Mouse (Mus musculus) brown adipose tissue, adult 24 weeks (tissue): Measurements from ENCODE around the gene Zfp512b. TPM values are rescaled to one million over a fixed set of nuclear protein-coding genes. Genes with fewer than 3 reads are reported as not detected.

Source experiments
- H3K27ac ChIP-seq: fragments of 200-500 bp; replicated peaks from 2 replicates; pipeline ENCODE4 v1.5.1; 2012; ENCODE audit warnings: low read depth, mild to moderate bottlenecking, low read length
- H3K4me1 ChIP-seq: fragments of 200-500 bp; 2 replicates; pipeline ENCODE4 v1.6.1; 2012; ENCODE audit warnings: low read length, mixed read lengths; ENCODE audit not compliant: control insufficient read depth, insufficient read depth, insufficient read length
- H3K4me3 ChIP-seq: fragments of 200-500 bp; 2 replicates; pipeline ENCODE4 v1.5.1; 2012; ENCODE audit warnings: low read depth, mild to moderate bottlenecking, low read length, moderate library complexity; ENCODE audit not compliant: insufficient read depth
- polyA plus RNA-seq: library from polyadenylated mRNA; stranded (reverse); fragments of >200 nt; gene quantifications from 2 replicates; pipeline ENCODE4 v1.2.4, GENCODE M21; 2012; ENCODE audit not compliant: missing spikeins, insufficient read depth, insufficient read length

The Zfp512b gene
- polyA plus RNA-seq, 1 experiment, result 5.1 TPM

- Histone ChIP-seq H3K4me1 (peaks cover 10% of the 10 kb centered on the region), H3K27ac (0 out of 2 replicates have a peak overlapping the region, but pooled peaks have one; percentile 16), H3K4me3 (no peak overlapping the region)
Observed at GRCm38 (mm10) chr2:181536410-181536809, 56.2 kb downstream of the Zfp512b start.

GRCm38 (mm10) chr2:181532589-181532988, 60.0 kb downstream of the Zfp512b start:
- no peak overlapping the region for H3K4me3 ChIP-seq
- no peak overlapping the region for H3K27ac ChIP-seq
- peaks cover 4% of the 10 kb centered on the region for H3K4me1 ChIP-seq

Other genes starting within 250 kb of the Zfp512b start
- 12.4 TPM in 2 replicates for gene Zgpat, start 227.9 kb downstream of the Zfp512b start, polyA plus RNA-seq
- gene Arfrp1, start 227.4 kb downstream of the Zfp512b start, polyA plus RNA-seq, result 40.7 and 53.9 TPM in 2 replicates
- 3.0 and 6.1 TPM in 2 replicates for gene Lime1, start 212.7 kb downstream of the Zfp512b start, polyA plus RNA-seq
- 5.5 and 6.6 TPM in 2 replicates for gene Zbtb46, start 133.4 kb downstream of the Zfp512b start, polyA plus RNA-seq
- not detected in 2 replicates for gene Abhd16b, start 99.6 kb downstream of the Zfp512b start, polyA plus RNA-seq
- gene Tpd52l2, start 95.7 kb downstream of the Zfp512b start, polyA plus RNA-seq, result 88.5 and 109 TPM in 2 replicates
- gene Dnajc5, start 72.3 kb downstream of the Zfp512b start, polyA plus RNA-seq, result 30.8 and 38.6 TPM in 2 replicates
- gene Uckl1, start 7.9 kb downstream of the Zfp512b start, polyA plus RNA-seq, result 26.8 and 26.9 TPM in 2 replicates
- gene Prpf6, start 935 bp downstream of the Zfp512b start, polyA plus RNA-seq, result 23.2 and 23.7 TPM in 2 replicates
- gene Samd10, start 6.4 kb upstream of the Zfp512b start, polyA plus RNA-seq, result 0.63 and 1.6 TPM in 2 replicates
- gene Gm29797, start 64.2 kb upstream of the Zfp512b start, polyA plus RNA-seq, result not detected in 2 replicates
- 12.8 and 22.2 TPM in 2 replicates for gene Sox18, start 78.8 kb upstream of the Zfp512b start, polyA plus RNA-seq
- gene Tcea2, start 87.5 kb upstream of the Zfp512b start, polyA plus RNA-seq, result 3.2 and 3.4 TPM in 2 replicates
- gene Rgs19, start 101.2 kb upstream of the Zfp512b start, polyA plus RNA-seq, result 27.0 and 27.9 TPM in 2 replicates
- gene Lkaaear1, start 105.6 kb upstream of the Zfp512b start, polyA plus RNA-seq, result not detected in 2 replicates
- not detected in 2 replicates for gene Oprl1, start 122.2 kb upstream of the Zfp512b start, polyA plus RNA-seq
- gene Myt1, start 170.5 kb upstream of the Zfp512b start, polyA plus RNA-seq, result not detected in 2 replicates
- gene Pcmtd2, start 245.1 kb upstream of the Zfp512b start, polyA plus RNA-seq, result 27.0 and 38.8 TPM in 2 replicates